Mouse (Mus musculus) bone marrow, adult 2 months (tissue): ENCODE measurements around the gene Vwa2.

ENCODE experiments used
- CTCF ChIP-seq: fragments of 200-500 bp; IDR thresholded peaks from 2 replicates; pipeline ENCODE4 v1.5.1; 2011; ENCODE audit warnings: low read length, control low read depth; ENCODE audit not compliant: control insufficient read depth, insufficient read depth
- POLR2A ChIP-seq: fragments of 200-500 bp; IDR thresholded peaks from 2 replicates; pipeline ENCODE4 v1.6.1; 2011; ENCODE audit warnings: low read depth, mild to moderate bottlenecking, control low read depth, low read length, borderline replicate concordance; ENCODE audit not compliant: control insufficient read depth

- TF ChIP-seq CTCF (no peak), POLR2A (no peak)
Measured at GRCm38 (mm10) chr19:56842974-56843373, 31.1 kb upstream of the Vwa2 start.
